Mouse (Mus musculus): Measurements from ENCODE around the gene Slc8b1. TPM values are rescaled to one million over a fixed set of nuclear protein-coding genes. Genes with fewer than 3 reads are reported as not detected.

Gene Slc8b1
- polyA plus RNA-seq (2017; shearing (Covaris generic)): 18.6 TPM

GRCm38 (mm10) chr5:120510982-120511642 lies at the start of gene Slc8b1:
TSS of gene Slc8b1 (plus strand) at chr5:120511168.

DNA sequence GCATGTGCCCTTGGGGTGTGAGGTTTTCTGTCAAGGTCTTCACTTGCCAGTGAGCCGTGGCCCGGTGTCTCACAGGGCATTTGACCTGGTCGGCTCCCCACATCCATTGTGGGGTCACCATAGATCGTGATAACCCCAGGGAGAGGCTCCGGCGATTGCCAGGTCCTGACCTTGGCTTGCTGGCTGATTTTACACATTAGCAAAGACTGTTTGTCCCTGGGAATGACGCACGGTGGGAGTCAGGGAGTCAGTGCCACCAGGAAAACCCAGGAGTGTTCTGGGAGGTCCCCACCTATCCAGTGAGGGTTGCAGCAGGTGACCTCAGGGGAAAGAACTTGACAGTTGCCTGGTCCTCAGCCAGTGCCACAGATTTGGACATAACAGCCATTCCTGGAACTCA lies 38.2 kb upstream of the Slc8b1 start, which contains the start of gene Sdsl:
Sdsl (minus strand) TSS at position 41 of the 400 bp plus-strand sequence.

DNA sequence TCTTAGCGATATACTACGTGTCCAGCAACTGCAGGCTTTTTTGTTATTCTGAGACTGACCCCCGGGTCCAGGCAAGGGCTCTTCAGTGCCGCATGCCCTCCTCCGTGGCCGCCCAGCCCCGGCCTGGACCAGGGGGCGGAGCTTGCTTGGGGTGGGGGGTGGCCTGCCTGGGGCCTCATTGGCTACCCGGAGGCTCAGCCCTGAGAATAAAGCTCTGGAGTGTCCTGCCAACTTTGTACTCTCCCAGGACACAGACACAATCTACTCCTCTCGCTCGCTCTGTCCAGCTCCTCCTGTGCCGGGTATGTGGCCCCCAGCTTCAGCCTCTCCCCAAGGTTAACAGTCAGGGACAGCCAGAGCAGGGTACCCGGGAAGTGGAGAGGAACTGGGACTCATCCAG lies 34.7 kb upstream of the Slc8b1 start, which contains the start of gene Sds:
Sds (plus strand) TSS at position 231 of the 400 bp plus-strand sequence.

GRCm38 (mm10) chr5:120503144-120503795 lies 7.7 kb upstream of the Slc8b1 start, which contains the start of gene Plbd2:
TSS of gene Plbd2 (minus strand) at chr5:120503625.

Other genes starting within 250 kb of the Slc8b1 start
- not detected for gene Lhx5, start 79.5 kb upstream of the Slc8b1 start, polyA plus RNA-seq (2017; shearing (Covaris generic))
- gene Sdsl, start 38.4 kb upstream of the Slc8b1 start, polyA plus RNA-seq (2017; shearing (Covaris generic)): 0.22 TPM
- not detected for gene Sds, start 34.6 kb upstream of the Slc8b1 start, polyA plus RNA-seq (2017; shearing (Covaris generic))
- gene Plbd2, start 7.5 kb upstream of the Slc8b1 start, polyA plus RNA-seq (2017; shearing (Covaris generic)): 3.7 TPM
- 23.2 TPM for gene Tpcn1, start 77.5 kb downstream of the Slc8b1 start, polyA plus RNA-seq (2017; shearing (Covaris generic))
- gene Iqcd, start 77.8 kb downstream of the Slc8b1 start, polyA plus RNA-seq (2017; shearing (Covaris generic)): 1.2 TPM
- gene Rita1, start 101.4 kb downstream of the Slc8b1 start, polyA plus RNA-seq (2017; shearing (Covaris generic)): 6.3 TPM
- gene Ddx54, start 101.6 kb downstream of the Slc8b1 start, polyA plus RNA-seq (2017; shearing (Covaris generic)): 89.7 TPM
- gene Cfap73, start 123.1 kb downstream of the Slc8b1 start, polyA plus RNA-seq (2017; shearing (Covaris generic)): not detected
- gene Rasal1, start 137.6 kb downstream of the Slc8b1 start, polyA plus RNA-seq (2017; shearing (Covaris generic)): 16.3 TPM
- gene Dtx1, start 200.8 kb downstream of the Slc8b1 start, polyA plus RNA-seq (2017; shearing (Covaris generic)): 35.5 TPM
- gene Oas2, start 238.7 kb downstream of the Slc8b1 start, polyA plus RNA-seq (2017; shearing (Covaris generic)): 6.9 TPM

Measured in CD4-positive, CD25-positive, alpha-beta regulatory T cell, adult 9 weeks (primary cell).